19 mouse cellular contexts compared by ENCODE assay signal in the genomic region with DNA sequence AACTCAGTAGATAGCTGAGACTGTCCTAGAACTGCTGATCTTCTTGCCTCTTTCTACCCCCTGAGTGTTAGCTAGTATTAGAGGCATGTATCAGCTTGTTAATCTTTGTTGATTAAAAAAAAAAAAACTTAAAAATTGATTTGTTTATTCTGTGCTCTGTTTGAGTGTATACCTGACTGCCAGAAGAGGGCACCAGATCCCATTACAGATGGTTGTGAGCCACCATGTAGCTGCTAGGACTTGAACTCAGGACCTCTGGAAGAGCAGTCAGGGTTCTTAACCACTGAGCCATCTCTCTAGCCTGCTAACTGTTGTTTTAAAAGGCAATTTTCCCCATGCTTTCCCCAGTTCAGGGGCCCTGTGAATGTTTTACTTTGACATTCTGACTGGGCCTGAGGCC. TPM values are rescaled to one million over a fixed set of nuclear protein-coding genes. Genes with fewer than 3 reads are reported as not detected.
DNase-seq lines count a peak whose midpoint lies in the region; TF ChIP-seq lines count a peak whose summit lies in the region.
"Had no signal": no experiment of that assay in that cellular context is flagged by ENCODE, and none has a peak within 500 bp of the region (broad histone marks: within the 10 kb centered on the region; RNA-seq: fewer than 3 reads in every experiment).

No protein-coding gene starts in this region.

- no peaks in the 10 kb centered on the region for H3K9me3 ChIP-seq in ES-Bruce4 (replicated peaks; ENCODE audit: control insufficient read depth, insufficient read depth, low read length, poor library complexity, severe bottlenecking)
- H3K9me3 ChIP-seq: embryonic facial prominence, embryonic 10.5 days; limb, embryonic 15.5 days had no signal

- H3K4me1 ChIP-seq in heart, adult 2 months (ENCODE audit: control insufficient read depth, insufficient read depth, low read length) = no peaks in the 10 kb centered on the region
- H3K4me1 ChIP-seq in ES-Bruce4 (ENCODE audit: control insufficient read depth, insufficient read depth, low read length) = no peaks in the 10 kb centered on the region
- H3K4me1 ChIP-seq: limb, embryonic 15.5 days had no signal

- no peak for TF ChIP-seq POLR2A in heart, adult 2 months (IDR thresholded peaks at IDR 0.05; ENCODE audit: insufficient read depth, low read depth, low read length)
- TF ChIP-seq POLR2A in ES-Bruce4 (IDR thresholded peaks at IDR 0.05; ENCODE audit: insufficient read depth, low read length) = no peak

- H3K36me3 ChIP-seq in heart, adult 2 months (ENCODE audit: control insufficient read depth, insufficient read depth, low read length) = no peaks in the 10 kb centered on the region
- H3K36me3 ChIP-seq in ES-Bruce4 (ENCODE audit: control insufficient read depth, insufficient read depth, low read length, poor library complexity, severe bottlenecking) = no peaks in the 10 kb centered on the region
- H3K36me3 ChIP-seq: embryonic facial prominence, embryonic 10.5 days; limb, embryonic 15.5 days had no signal

- H3K4me3 ChIP-seq in heart, adult 2 months = no peak overlapping the region
- H3K4me3 ChIP-seq in left cerebral cortex, adult 2 months = no peak overlapping the region
- H3K4me3 ChIP-seq in ES-Bruce4 (ENCODE audit: low read depth, low read length) = no peak overlapping the region
- H3K4me3 ChIP-seq: embryonic facial prominence, embryonic 10.5 days; limb, embryonic 15.5 days; myocyte had no signal

- H3K79me2 ChIP-seq in heart, adult 2 months (replicated peaks; ENCODE audit: control insufficient read depth, insufficient read depth, low read length) = no peaks in the 10 kb centered on the region

- no peak for TF ChIP-seq EP300 in heart, adult 2 months (IDR thresholded peaks at IDR 0.05; ENCODE audit: insufficient read depth, low read depth, low read length)
- TF ChIP-seq EP300 in ES-Bruce4 (IDR thresholded peaks at IDR 0.05; ENCODE audit: insufficient read depth, low read depth, low read length) = no peak

- peak; percentile 53 for TF ChIP-seq CTCF in heart, adult 2 months (IDR thresholded peaks at IDR 0.05)
- TF ChIP-seq CTCF in left cerebral cortex, adult 2 months (IDR thresholded peaks at IDR 0.05) = peak; percentile 32
- TF ChIP-seq CTCF in ES-Bruce4 (IDR thresholded peaks at IDR 0.05; ENCODE audit: low read depth, low read length) = peak; percentile 5

- H3K27me3 ChIP-seq in heart, adult 2 months (ENCODE audit: control insufficient read depth, insufficient read depth, low read length) = no peaks in the 10 kb centered on the region
- H3K27me3 ChIP-seq in ES-Bruce4 (ENCODE audit: control insufficient read depth, insufficient read depth, low read length, poor library complexity, severe bottlenecking) = no peaks in the 10 kb centered on the region
- H3K27me3 ChIP-seq: limb, embryonic 15.5 days had no signal

- H3K9ac ChIP-seq in heart, adult 2 months (ENCODE audit: low read depth, low read length) = no peak overlapping the region
- no peak overlapping the region for H3K9ac ChIP-seq in ES-Bruce4 (ENCODE audit: low read depth, poor library complexity, severe bottlenecking)
- H3K9ac ChIP-seq: limb, embryonic 15.5 days had no signal

- DNase-seq in heart, adult 2 months = no peak
- no peak for DNase-seq in heart, postnatal 25 days (ENCODE audit: low spot score)
- DNase-seq in left cerebral cortex, adult 2 months (ENCODE audit: extremely low spot score in 1 of 2, low spot score in 2 of 2) = no peak
- no peak for DNase-seq in left cerebral cortex, adult 18-20 months (ENCODE audit: low spot score in 2 of 2)
- peak; percentile 27 for DNase-seq in 3T3-L1 (ENCODE audit: low read depth, low spot score)
- DNase-seq in cerebellum, adult 11-12 months = no peak
- no peak for DNase-seq in right cerebral cortex, postnatal 4 days
- DNase-seq: cerebellum, adult 18-20 months; gastrocnemius, postnatal 14 days; heart, adult 18-20 months; kidney, adult 9 months; lung, postnatal 10 days; midbrain, embryonic 14.5 days; spleen, adult 18-20 months; thymus, adult 18-20 months had no signal

- intact Hi-C loops in heart, adult 2 months (cut with DNase I) = no loop called here
- intact Hi-C loops in heart, postnatal 25 days (cut with DNase I) = no loop called here
- intact Hi-C loops in left cerebral cortex, adult 2 months (cut with DNase I) = no loop called here

- H3K27ac ChIP-seq in heart, adult 2 months = no peak overlapping the region
- H3K27ac ChIP-seq in left cerebral cortex, adult 2 months = no peak overlapping the region
- H3K27ac ChIP-seq in ES-Bruce4 (ENCODE audit: insufficient read depth, low read length) = no peak overlapping the region
- H3K27ac ChIP-seq: embryonic facial prominence, embryonic 10.5 days; limb, embryonic 15.5 days had no signal

RNA-seq across cellular contexts. Expression of gene Ehd4, which starts 24.5 kb away (rescaled TPM):
- total RNA-seq in heart, adult 2 months (2021) = 100 to 1,000 TPM; 330 to 373 TPM
- 213 and 279 TPM in 2 replicates for polyA plus RNA-seq in heart, adult 2 months (2012; rRNA removed)
- total RNA-seq in heart, postnatal 25 days (2021) = 100 to 1,000 TPM; 377 to 459 TPM
- total RNA-seq in left cerebral cortex, adult 2 months (2021) = 10 to 100 TPM; 12.1 to 15.0 TPM
- 10 to 100 TPM; 14.5 TPM for total RNA-seq in left cerebral cortex, adult 18-20 months (2021)
- 24.2 and 24.4 TPM in 2 replicates for polyA plus RNA-seq in ES-Bruce4 (2011; ENCODE audit: insufficient read depth, insufficient read length, low read depth, missing spikeins)

Comparison
In these comparisons a context has a peak if more than half of its experiments do, and no peak if none do; other contexts are left out.
1. RNA of gene Ehd4, which starts 24.5 kb away (total RNA-seq): 377 to 459 TPM in heart, postnatal 25 days and 330 to 373 TPM in heart, adult 2 months; 12.1 to 15.0 TPM in left cerebral cortex, adult 2 months and 14.5 TPM in left cerebral cortex, adult 18-20 months; every median in the first group is over 10 times any median in the second.
2. Peak in every context shown above with its lines, with median percentiles within 50 percentile points of each other: CTCF ChIP-seq.